Mouse (Mus musculus): ENCODE data around the gene Pou5f2.

Gene Pou5f2

GRCm38 (mm10) chr13:78024683-78025294 is at the start of gene Pou5f2:
Pou5f2 (plus strand) TSS chr13:78024902.
- peak; percentile 34 for DNase-seq (ENCODE audit: low read depth, low spot score)

DNA sequence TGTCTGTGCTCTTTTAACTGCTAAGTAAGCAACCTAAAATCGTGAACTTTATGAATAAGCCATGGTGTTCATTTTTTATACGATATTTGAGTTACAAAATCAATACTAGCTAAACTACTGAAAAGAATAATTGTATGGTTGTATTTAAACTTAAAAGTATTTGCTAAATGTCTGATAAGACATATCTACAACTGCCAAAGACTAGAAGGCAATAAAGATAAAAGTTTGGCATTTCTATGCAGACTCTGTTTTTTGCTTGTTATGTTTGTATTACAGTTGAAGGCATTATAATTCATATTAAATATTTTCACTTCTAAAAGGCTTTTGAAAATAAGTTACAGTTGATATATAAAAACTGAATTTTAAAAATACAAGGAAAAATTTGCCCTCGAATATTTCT is 48.5 kb upstream of the Pou5f2 start:
- DNase-seq (ENCODE audit: low read depth, low spot score) = no peak

DNA sequence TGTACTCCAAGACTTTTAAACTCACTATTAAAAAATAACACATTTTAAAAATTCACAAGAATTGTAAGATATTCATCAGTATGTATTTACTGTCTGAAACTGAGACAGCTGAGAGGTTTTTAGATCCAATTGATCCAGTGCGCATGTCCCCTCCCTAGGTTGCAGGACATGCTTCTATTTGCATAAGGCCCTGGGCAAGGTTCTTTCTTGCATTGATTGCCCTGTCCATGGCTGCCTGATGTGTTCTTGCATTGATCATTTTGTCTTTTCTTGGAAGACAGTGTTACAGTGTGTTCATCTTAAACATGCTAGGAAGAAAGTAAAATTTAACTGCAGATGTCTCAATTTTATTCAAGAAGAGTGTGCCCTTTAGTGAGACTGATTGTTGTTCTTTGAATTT is 47.6 kb upstream of the Pou5f2 start:
- DNase-seq (ENCODE audit: low read depth, low spot score) = no peak

DNA sequence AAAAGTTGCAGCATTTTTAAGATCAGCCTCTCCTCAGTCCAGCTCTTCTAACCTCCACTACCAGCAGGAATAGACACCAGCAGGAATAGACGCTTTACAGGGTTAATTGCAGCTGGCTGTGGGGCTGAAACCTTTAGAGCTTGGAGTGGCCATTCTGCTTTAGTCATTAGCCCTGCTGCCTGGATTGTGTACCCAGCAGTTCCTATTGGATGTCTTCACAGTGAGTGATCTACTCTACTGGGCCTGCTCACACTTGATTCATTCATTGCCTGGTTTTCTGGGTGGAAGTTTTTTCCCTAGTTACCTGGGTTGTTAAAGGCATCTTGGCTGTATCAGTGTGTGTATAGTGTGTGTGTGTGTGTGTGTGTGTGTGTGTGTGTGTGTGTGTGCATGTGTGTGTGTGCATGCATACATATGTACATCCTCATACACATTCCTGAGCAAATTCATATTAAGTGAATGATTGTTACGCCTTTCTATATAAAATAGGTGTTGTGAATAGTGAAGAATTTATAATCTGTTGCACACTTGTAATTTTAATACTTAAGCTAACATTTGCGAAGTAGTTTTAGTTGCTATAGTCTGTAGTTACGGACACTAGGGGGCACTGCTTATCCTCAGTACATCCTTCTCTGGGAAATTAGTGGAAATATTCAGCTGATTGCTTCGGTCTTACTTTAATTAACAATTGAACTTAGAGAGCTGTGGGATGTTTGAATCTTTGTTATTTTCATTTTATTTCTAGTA is 42.4 kb upstream of the Pou5f2 start:
- DNase-seq (ENCODE audit: low read depth, low spot score) = peak; percentile 49

- DNase-seq (ENCODE audit: low read depth, low spot score) = no peak
These were observed 41.9 kb upstream of the Pou5f2 start for GRCm38 (mm10) chr13:77982852-77983202.

DNA sequence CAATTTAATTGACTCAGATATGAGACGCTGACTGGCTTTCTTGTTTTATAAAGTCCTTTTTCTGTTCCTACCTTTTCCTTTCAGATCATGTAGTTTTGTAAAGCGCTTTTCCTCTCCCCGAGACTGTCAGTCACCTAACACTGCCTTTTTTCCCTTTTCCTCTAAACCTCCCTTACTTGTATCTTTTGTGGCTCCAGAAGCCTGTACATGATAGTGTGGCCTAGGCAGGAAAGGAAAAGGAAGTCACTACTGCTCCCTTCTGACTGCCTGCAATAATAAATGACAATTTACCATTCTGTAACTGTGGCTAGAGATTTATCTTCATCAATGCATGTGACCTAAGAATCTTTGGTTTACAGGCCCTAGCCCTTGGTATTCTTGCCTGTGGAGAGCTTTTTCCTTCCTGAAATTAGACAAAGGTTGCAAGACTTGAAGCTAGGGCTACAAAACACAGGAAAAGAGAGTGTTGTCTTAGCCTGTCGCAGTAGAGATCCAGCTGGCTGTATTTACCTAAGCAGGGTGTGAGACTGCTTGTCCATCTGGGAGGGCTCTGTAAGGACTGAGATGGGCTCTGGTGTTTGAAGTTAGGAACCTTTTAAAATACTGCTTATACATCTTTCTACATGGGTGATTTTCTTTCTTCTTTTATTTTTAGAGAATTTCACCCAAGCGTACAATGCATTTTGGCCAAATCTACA is 33.4 kb upstream of the Pou5f2 start:
- no peak for DNase-seq (ENCODE audit: low read depth, low spot score)

GRCm38 (mm10) chr13:78004649-78005048 is 20.1 kb upstream of the Pou5f2 start:
- DNase-seq (ENCODE audit: low read depth, low spot score) = no peak

GRCm38 (mm10) chr13:78005344-78005743 is 19.4 kb upstream of the Pou5f2 start:
- no peak for DNase-seq (ENCODE audit: low read depth, low spot score)

GRCm38 (mm10) chr13:78010176-78010575 is 14.5 kb upstream of the Pou5f2 start:
- DNase-seq (ENCODE audit: low read depth, low spot score) = no peak

DNA sequence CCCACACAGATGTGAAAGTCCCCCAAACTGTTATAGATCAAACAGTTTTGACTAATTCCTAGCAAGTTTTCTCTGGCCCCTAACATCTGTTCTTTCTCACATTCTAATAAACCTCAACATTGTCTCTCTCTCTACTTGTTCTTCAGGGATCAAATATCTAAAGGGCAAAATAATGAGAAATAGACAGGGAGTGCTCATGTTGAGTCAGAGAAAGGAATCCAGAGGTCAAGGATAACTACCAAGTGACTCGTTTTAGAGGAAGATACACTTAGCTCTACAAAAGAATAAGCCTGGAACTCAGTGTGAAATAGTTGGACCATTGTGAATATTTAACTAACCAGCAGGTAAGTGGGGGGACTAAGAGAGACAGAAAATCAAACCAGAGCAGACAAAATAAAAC is 8.1 kb downstream of the Pou5f2 start:
- no peak for DNase-seq (ENCODE audit: low read depth, low spot score)

GRCm38 (mm10) chr13:78037203-78037602 is 12.5 kb downstream of the Pou5f2 start:
- DNase-seq (ENCODE audit: low read depth, low spot score) = no peak

GRCm38 (mm10) chr13:78043203-78043602 is 18.5 kb downstream of the Pou5f2 start:
- DNase-seq (ENCODE audit: low read depth, low spot score) = no peak

DNA sequence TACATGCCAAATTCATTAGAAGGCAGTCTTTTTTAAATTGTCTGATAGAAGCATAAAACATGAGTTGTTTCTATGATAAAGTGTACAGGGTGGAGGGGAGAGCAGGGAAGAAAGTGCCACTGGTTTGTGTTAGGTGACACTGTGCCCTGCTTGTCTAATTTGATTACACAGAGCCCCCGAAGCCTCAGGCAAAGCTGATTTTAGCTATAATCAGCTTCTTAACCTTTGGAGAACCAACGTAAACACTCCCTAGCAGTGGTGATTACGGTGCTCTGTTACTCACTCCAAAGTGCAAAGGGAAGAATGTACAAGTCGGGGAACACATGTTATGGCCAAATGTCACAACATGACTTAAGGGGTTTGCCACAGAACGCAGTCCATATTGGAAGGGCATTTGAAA is 20.4 kb downstream of the Pou5f2 start:
- DNase-seq (ENCODE audit: low read depth, low spot score) = no peak
